Mouse (Mus musculus) heart, adult 2 months (tissue): ENCODE data around the gene Hes6.

Source experiments
- CTCF ChIP-seq: fragments of 200-600 bp; IDR thresholded peaks from 2 replicates; pipeline ENCODE4 v1.8.1; 2022; ENCODE audit warnings: antibody characterized with exemption, mild to moderate bottlenecking, moderate library complexity
- EP300 ChIP-seq: fragments of 200-500 bp; IDR thresholded peaks from 2 replicates; pipeline ENCODE4 v1.6.1; 2011; ENCODE audit warnings: low read depth, low read length, control low read depth; ENCODE audit not compliant: insufficient read depth
- POLR2A ChIP-seq: fragments of 200-500 bp; IDR thresholded peaks from 2 replicates; pipeline ENCODE4 v1.6.1; 2011; ENCODE audit warnings: mild to moderate bottlenecking, low read depth, low read length, control low read depth; ENCODE audit not compliant: insufficient read depth

DNA sequence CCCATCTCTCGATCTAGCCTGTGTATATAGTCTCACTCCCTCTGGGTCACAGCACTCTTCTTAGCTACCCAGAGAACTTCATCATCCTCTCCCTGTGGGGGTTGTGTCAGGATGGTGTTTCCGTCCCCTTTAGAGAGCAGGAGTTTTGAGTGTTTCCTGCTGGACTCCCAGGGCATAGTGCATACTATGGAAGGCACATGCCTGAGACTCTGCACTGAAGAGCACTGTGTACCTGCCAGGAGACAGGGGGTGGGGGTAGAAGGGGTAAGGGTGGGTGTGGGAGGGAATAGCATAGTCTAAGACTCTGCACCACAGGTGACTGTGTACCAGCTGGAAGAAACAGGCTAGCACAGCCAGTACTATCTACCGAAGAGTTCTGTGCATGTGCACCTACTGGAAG is 40.5 kb upstream of the Hes6 start:
- TF ChIP-seq CTCF, result no peak
- no peak for TF ChIP-seq POLR2A
- TF ChIP-seq EP300, result no peak
